Mouse (Mus musculus) liver, embryonic 15.5 days (tissue): ENCODE measurements around the gene Gm37240. TPM values are rescaled to one million over a fixed set of nuclear protein-coding genes. Genes with fewer than 3 reads are reported as not detected.

Experiments used
- ATAC-seq: fragments of 200-750 bp; cut with Nextera tagmentation; 2 replicates; pipeline ENCODE4 v1.8.0; 2017; ENCODE audit warnings: moderate number of reproducible peaks, mild to moderate bottlenecking, moderate library complexity; ENCODE audit not compliant: insufficient read depth
- H3K27ac ChIP-seq: fragments of 300-500 bp; sonication (generic); replicated peaks from 2 replicates; pipeline ENCODE4 v1.5.1; 2015; ENCODE audit warnings: mild to moderate bottlenecking, inconsistent platforms
- H3K27me3 ChIP-seq: fragments of 300-500 bp; sonication (generic); 2 replicates; pipeline ENCODE4 v1.6.1; 2015; ENCODE audit warnings: mild to moderate bottlenecking, inconsistent platforms
- H3K36me3 ChIP-seq: fragments of 300-500 bp; sonication (generic); replicated peaks from 2 replicates; pipeline ENCODE4 v1.6.1; 2015; ENCODE audit warnings: moderate library complexity, mild to moderate bottlenecking, inconsistent platforms
- H3K4me1 ChIP-seq: fragments of 300-500 bp; sonication (generic); replicated peaks from 2 replicates; pipeline ENCODE4 v1.6.1; 2015; ENCODE audit warnings: inconsistent platforms
- H3K4me2 ChIP-seq: fragments of 300-500 bp; sonication (generic); 2 replicates; pipeline ENCODE4 v1.6.1; 2015; ENCODE audit warnings: moderate library complexity, mild to moderate bottlenecking, inconsistent platforms
- H3K4me3 ChIP-seq: fragments of 300-500 bp; sonication (generic); replicated peaks from 2 replicates; pipeline ENCODE4 v1.5.1; 2015; ENCODE audit warnings: mild to moderate bottlenecking, inconsistent platforms
- H3K9ac ChIP-seq: fragments of 300-500 bp; sonication (generic); 2 replicates; pipeline ENCODE4 v1.6.1; 2015; ENCODE audit warnings: moderate library complexity, mild to moderate bottlenecking, inconsistent platforms
- H3K9me3 ChIP-seq: fragments of 300-500 bp; sonication (generic); replicated peaks from 2 replicates; pipeline ENCODE4 v1.6.1; 2016; ENCODE audit warnings: inconsistent platforms
- WGBS: fragments of 180-500 bp; shearing (Covaris S2); methylation state at CpG from one replicate; pipeline ENCODE4 v1.1.7; 2015; ENCODE audit warnings: mixed read lengths; ENCODE audit not compliant: insufficient replicate concordance; 5-methylcytosine and 5-hydroxymethylcytosine counted together
- polyA plus RNA-seq: library from polyadenylated mRNA; unstranded; fragments of >200 nt; fragmentation: Nextera tagmentation; extraction: Ambion mirVana; gene quantifications from 2 replicates; pipeline ENCODE4 v1.2.1, GENCODE M21; 2015

The Gm37240 gene
- polyA plus RNA-seq, 1 experiment from 2014 or later = 0.24 TPM

GRCm38 (mm10) chr3:85707421-85707820 is 179.9 kb downstream of the Gm37240 start:
- Histone ChIP-seq H3K27ac (no peak overlapping the region), H3K9ac (no peak overlapping the region), H3K4me1 (peaks cover 16% of the 10 kb centered on the region), H3K4me2 (no peak overlapping the region), H3K4me3 (no peak overlapping the region), H3K36me3 (no peaks in the 10 kb centered on the region), H3K9me3 (no peaks in the 10 kb centered on the region), H3K27me3 (0 out of 2 replicates have a peak, but pooled peaks cover 3% of the 10 kb centered on the region)
- WGBS = 33% methylated on average over 7 of the region's 7 CpGs
- ATAC-seq = no peak

DNA sequence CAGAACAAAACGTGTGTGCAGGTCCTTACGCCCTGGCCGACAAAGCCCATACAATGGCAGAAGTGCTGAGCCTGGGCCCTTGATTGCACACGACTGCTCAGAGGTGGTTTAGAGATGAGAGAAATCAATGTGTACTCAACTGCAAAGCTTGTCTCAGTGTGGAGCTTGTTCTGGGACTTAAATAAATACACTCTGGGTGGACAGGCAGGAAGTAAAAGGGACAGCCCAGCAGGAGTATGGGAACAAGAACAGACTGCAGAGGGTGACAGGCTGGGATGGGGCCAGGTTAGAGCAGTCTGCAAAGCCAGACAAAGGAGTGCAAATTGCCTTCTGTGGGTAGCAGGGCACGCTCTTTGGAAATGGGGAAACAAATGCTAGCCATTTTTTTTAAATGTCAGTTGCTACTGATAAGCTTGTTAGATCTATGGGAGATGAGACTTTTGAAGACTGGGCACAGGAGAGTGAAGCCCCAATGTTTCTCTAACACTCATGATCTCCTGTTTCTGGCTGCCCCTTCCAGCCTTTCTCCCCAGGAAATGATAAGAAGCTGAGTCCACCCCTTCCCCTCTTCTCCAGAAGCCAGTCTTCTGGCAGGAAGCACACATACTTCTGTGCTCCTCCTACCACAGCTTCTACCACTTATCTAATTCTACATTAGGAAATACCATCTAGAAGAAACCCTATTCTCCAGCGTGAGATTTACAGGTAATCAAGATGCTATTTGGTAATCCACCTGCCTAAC is 184.0 kb downstream of the Gm37240 start:
- Histone ChIP-seq H3K4me1 (0 out of 2 replicates have a peak, but pooled peaks cover 2% of the 10 kb centered on the region), H3K9ac (no peak overlapping the region), H3K9me3 (no peaks in the 10 kb centered on the region), H3K36me3 (no peaks in the 10 kb centered on the region), H3K27me3 (no peaks in the 10 kb centered on the region), H3K27ac (no peak overlapping the region), H3K4me2 (no peak overlapping the region), H3K4me3 (no peak overlapping the region)
- 43% methylated on average over 6 of the region's 6 CpGs for WGBS
- ATAC-seq = no peak

- Histone ChIP-seq H3K9ac (no peak overlapping the region), H3K27me3 (no peaks in the 10 kb centered on the region), H3K27ac (no peak overlapping the region), H3K9me3 (no peaks in the 10 kb centered on the region), H3K4me1 (0 out of 2 replicates have a peak, but pooled peaks cover 2% of the 10 kb centered on the region), H3K4me3 (no peak overlapping the region), H3K4me2 (no peak overlapping the region), H3K36me3 (no peaks in the 10 kb centered on the region)
- 55% methylated on average over 4 of the region's 4 CpGs for WGBS
- no peak for ATAC-seq
Observed at GRCm38 (mm10) chr3:85698496-85698895, 188.8 kb downstream of the Gm37240 start.

DNA sequence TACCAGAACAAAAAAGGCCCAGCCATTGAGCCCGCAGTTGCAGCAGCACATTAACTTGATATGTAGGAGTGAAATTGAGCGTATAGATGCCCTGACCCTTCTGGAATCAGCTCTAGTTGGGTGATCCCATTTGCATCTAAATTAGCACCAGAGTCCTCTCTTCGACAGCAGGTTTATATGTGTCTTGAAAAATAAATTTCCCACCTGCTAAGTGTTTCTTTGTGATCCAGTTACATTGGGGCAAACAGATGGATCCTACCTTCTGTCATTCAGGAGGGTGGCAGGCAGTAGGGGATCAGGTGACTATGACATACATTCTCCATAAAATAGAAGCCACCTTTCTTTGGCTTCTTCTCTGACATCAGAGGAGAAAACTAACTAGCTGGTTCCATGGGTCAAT is 192.3 kb downstream of the Gm37240 start:
- Histone ChIP-seq H3K27ac (no peak overlapping the region), H3K27me3 (no peaks in the 10 kb centered on the region), H3K4me2 (no peak overlapping the region), H3K36me3 (no peaks in the 10 kb centered on the region), H3K4me1 (no peaks in the 10 kb centered on the region), H3K9ac (no peak overlapping the region), H3K4me3 (no peak overlapping the region), H3K9me3 (no peaks in the 10 kb centered on the region)
- 57% methylated on average over 3 of the region's 3 CpGs for WGBS
- ATAC-seq = no peak

DNA sequence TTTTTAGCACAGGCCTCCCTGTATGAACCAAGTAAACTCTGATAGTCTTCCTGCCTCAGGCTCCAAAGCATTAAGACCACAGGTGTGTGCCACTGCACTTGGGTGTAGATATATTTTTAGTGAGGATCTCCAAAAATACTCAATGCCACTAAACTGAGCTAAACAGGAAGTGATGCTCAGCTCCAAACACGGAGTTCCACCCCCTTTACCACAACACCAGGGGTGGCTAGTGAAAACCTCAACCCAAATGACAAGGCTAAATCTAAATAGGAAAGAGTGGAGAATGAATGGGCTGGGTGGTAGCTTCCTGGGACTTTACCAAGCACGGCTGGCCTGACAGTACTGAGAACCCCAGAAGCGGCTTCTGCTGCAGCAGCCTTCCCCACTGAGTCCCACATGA is 194.3 kb downstream of the Gm37240 start:
- H3K4me1 ChIP-seq = no peaks in the 10 kb centered on the region
- no peak overlapping the region for H3K4me3 ChIP-seq
- no peak overlapping the region for H3K4me2 ChIP-seq
- H3K9me3 ChIP-seq = no peaks in the 10 kb centered on the region
- ATAC-seq = no peak
- no peak overlapping the region for H3K9ac ChIP-seq
- 12% methylated on average over 3 of the region's 3 CpGs for whole genome bisulfite sequencing
- H3K27me3 ChIP-seq = 0 out of 2 replicates have a peak, but pooled peaks cover 4% of the 10 kb centered on the region
- no peak overlapping the region for H3K27ac ChIP-seq
- no peaks in the 10 kb centered on the region for H3K36me3 ChIP-seq

GRCm38 (mm10) chr3:85691134-85691533 is 196.2 kb downstream of the Gm37240 start:
- Histone ChIP-seq H3K9me3 (no peaks in the 10 kb centered on the region), H3K4me3 (no peak overlapping the region), H3K27me3 (0 out of 2 replicates have a peak, but pooled peaks cover 4% of the 10 kb centered on the region), H3K4me2 (no peak overlapping the region), H3K4me1 (no peaks in the 10 kb centered on the region), H3K9ac (no peak overlapping the region), H3K27ac (no peak overlapping the region), H3K36me3 (no peaks in the 10 kb centered on the region)
- 52% methylated on average over 4 of the region's 4 CpGs for WGBS
- no peak for ATAC-seq

DNA sequence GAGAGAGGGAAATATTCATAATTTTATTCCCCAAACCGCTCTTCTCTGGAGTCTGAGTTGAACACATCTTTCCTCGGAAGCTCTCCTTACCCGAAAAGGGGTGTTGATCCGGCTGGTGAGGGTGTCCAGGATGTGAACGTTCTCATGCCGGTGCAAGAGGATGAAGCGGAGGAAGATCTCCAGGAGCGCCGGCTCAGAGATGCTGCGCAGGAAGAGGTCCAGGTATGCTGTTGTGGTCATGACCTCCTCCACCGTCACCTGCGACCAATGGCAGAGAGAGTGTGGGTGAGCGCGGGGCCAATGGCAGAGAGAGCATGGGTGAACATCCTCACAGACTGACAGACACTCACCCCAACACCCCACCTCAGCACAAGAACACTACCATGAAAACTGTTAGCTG is 199.0 kb downstream of the Gm37240 start:
- no peak overlapping the region for H3K4me3 ChIP-seq
- no peak overlapping the region for H3K4me2 ChIP-seq
- 0 out of 2 replicates have a peak, but pooled peaks cover 4% of the 10 kb centered on the region for H3K27me3 ChIP-seq
- no peaks in the 10 kb centered on the region for H3K9me3 ChIP-seq
- no peaks in the 10 kb centered on the region for H3K4me1 ChIP-seq
- 81% methylated on average over 14 of the region's 14 CpGs for WGBS
- no peak for ATAC-seq
- no peak overlapping the region for H3K9ac ChIP-seq
- H3K27ac ChIP-seq = no peak overlapping the region
- no peaks in the 10 kb centered on the region for H3K36me3 ChIP-seq

DNA sequence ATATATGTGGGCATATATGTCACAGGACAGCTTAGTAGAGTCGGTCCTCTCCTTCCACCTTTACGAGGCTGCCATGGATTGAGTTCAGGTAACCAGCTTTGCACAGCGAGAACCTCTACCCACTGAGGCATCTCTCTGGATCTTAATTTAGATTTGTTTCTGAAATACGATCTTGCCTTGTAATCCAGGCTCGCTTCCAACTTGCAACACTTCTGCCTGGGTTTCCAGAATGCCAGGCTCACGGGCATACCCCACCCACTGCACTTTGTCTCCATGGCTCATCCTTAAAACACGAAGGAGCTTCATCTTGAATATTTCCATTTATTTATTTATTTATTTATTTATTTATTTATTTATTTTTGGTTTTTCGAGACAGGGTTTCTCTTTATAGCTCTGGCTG is 202.0 kb downstream of the Gm37240 start:
- no peak overlapping the region for H3K27ac ChIP-seq
- ATAC-seq = no peak
- no peaks in the 10 kb centered on the region for H3K36me3 ChIP-seq
- no peak overlapping the region for H3K4me3 ChIP-seq
- H3K9ac ChIP-seq = no peak overlapping the region
- WGBS = 75% methylated on average over 8 of the region's 8 CpGs
- 0 out of 2 replicates have a peak, but pooled peaks cover 4% of the 10 kb centered on the region for H3K27me3 ChIP-seq
- no peaks in the 10 kb centered on the region for H3K9me3 ChIP-seq
- H3K4me2 ChIP-seq = no peak overlapping the region
- H3K4me1 ChIP-seq = no peaks in the 10 kb centered on the region

GRCm38 (mm10) chr3:85683618-85684017 is 203.7 kb downstream of the Gm37240 start:
- Histone ChIP-seq H3K36me3 (no peaks in the 10 kb centered on the region), H3K4me3 (no peak overlapping the region), H3K9ac (no peak overlapping the region), H3K4me1 (0 out of 2 replicates have a peak, but pooled peaks cover 4% of the 10 kb centered on the region), H3K27me3 (no peaks in the 10 kb centered on the region), H3K9me3 (no peaks in the 10 kb centered on the region), H3K27ac (no peak overlapping the region), H3K4me2 (no peak overlapping the region)
- WGBS = 72% methylated on average over 5 of the region's 5 CpGs
- no peak for ATAC-seq

GRCm38 (mm10) chr3:85681136-85681535 is 206.2 kb downstream of the Gm37240 start:
- Histone ChIP-seq H3K4me3 (no peak overlapping the region), H3K9ac (no peak overlapping the region), H3K4me2 (no peak overlapping the region), H3K27ac (no peak overlapping the region), H3K4me1 (0 out of 2 replicates have a peak, but pooled peaks cover 4% of the 10 kb centered on the region), H3K9me3 (no peaks in the 10 kb centered on the region), H3K36me3 (no peaks in the 10 kb centered on the region), H3K27me3 (no peaks in the 10 kb centered on the region; the same call in 1 of the 2 replicates)
- ATAC-seq = no peak
- 71% methylated on average over 7 of the region's 7 CpGs for WGBS

DNA sequence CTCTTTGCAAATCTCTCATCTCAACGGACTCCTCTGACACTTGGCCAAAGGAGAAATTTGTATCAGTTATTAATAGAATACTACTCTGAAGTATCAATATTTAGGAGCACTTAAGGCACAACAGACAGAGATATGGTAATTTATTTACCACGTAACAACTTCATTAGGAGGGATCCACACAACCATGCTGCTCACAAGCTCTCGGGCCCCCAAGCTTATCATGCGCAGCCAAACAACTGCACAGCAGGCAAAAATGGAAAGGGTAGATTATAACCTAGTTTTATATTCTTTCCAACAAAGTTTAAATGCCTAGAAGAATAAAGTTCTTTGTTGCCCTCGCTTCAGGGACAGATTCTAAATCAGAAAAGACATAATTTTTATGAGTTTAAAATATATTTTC is 207.4 kb downstream of the Gm37240 start:
- Histone ChIP-seq H3K36me3 (no peaks in the 10 kb centered on the region), H3K27ac (no peak overlapping the region), H3K4me3 (no peak overlapping the region), H3K4me2 (peak overlapping the region; percentile 25; the same call in 1 of the 2 replicates), H3K27me3 (no peaks in the 10 kb centered on the region; the same call in 1 of the 2 replicates), H3K9ac (no peak overlapping the region), H3K4me1 (0 out of 2 replicates have a peak, but pooled peaks cover 4% of the 10 kb centered on the region), H3K9me3 (no peaks in the 10 kb centered on the region)
- ATAC-seq = 0 out of 2 replicates have a peak, but pooled peaks have one; percentile 51
- 48% methylated on average over 5 of the region's 5 CpGs for WGBS
